22 mouse cellular contexts compared by ENCODE assay signal in the genomic region with DNA sequence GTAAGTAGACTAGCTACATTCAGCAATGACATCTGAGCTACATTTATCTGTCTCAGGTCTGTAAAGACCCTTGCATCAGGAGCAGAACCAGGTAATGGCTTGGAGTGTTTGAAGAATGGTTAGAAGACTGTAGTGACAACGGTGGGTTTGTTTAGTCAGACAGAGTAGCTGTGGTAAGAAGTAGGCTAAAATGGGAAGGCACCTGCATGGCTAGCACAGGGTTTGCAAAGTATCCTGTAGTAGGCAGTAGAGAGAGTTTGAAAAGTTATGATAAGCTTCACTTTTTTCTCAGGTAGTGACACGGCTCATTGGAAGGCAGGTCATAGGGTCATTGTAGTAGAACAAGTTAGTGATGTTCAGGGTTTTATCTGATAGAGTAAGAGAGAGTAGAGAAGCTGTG. TPM values are rescaled to one million over a fixed set of nuclear protein-coding genes. Genes with fewer than 3 reads are reported as not detected.
A peak's percentile ranks its signal among the peaks of the same experiment; 100 is the strongest.
DNase-seq lines count a peak whose midpoint lies in the region; ATAC-seq and TF ChIP-seq lines count a peak whose summit lies in the region.
"Had no signal": no experiment of that assay in that cellular context is flagged by ENCODE, and none has a peak within 500 bp of the region (broad histone marks: within the 10 kb centered on the region; RNA-seq: fewer than 3 reads in every experiment).

No protein-coding gene starts in this region.

- dilution Hi-C loops in CH12.LX (cut with MboI; ENCODE audit: extremely low pct_ligation_motif_present, extremely low pct_unique_long_range_greater_than_20kb, low sequenced_read_pairs), result no loop called here

- TF ChIP-seq POLR2A in CH12.LX (IDR thresholded peaks at IDR 0.05; ENCODE audit: low read depth, low read length), result no peak
- no peak for TF ChIP-seq POLR2A in cerebellum, adult 2 months (IDR thresholded peaks at IDR 0.05; ENCODE audit: borderline replicate concordance, insufficient read depth, low read length)

- no peak overlapping the region for H3K4me3 ChIP-seq in intestine, postnatal 0 days (ENCODE audit: low read depth, low read length)
- H3K4me3 ChIP-seq in intestine, embryonic 16.5 days (ENCODE audit: low read length), result no peak overlapping the region
- H3K4me3 ChIP-seq in CH12.LX (replicated peaks in 1 of 3; ENCODE audit: low read depth in 2 of 3, low read length in 2 of 3, poor library complexity in 1 of 3), result no peak overlapping the region
- no peak overlapping the region for H3K4me3 ChIP-seq in cerebellum, adult 2 months (replicated peaks; ENCODE audit: insufficient read depth, low read depth, low read length)

- TF ChIP-seq EP300 in CH12.LX (IDR thresholded peaks at IDR 0.05; ENCODE audit: low read length), result no peak

- no peaks in the 10 kb centered on the region for H3K9me3 ChIP-seq in intestine, postnatal 0 days (ENCODE audit: control insufficient read depth)
- H3K9me3 ChIP-seq in intestine, embryonic 16.5 days (ENCODE audit: control insufficient read depth, low read length), result no peaks in the 10 kb centered on the region
- H3K9me3 ChIP-seq in CH12.LX (replicated peaks; ENCODE audit: low read length), result no peaks in the 10 kb centered on the region

- H3K27me3 ChIP-seq in intestine, postnatal 0 days (replicated peaks; ENCODE audit: control insufficient read depth, insufficient read depth, low read length), result no peaks in the 10 kb centered on the region
- no peaks in the 10 kb centered on the region for H3K27me3 ChIP-seq in intestine, embryonic 16.5 days (replicated peaks; ENCODE audit: control insufficient read depth, insufficient read depth, low read length)
- H3K27me3 ChIP-seq in CH12.LX (replicated peaks), result peaks cover 29% of the 10 kb centered on the region
- no peaks in the 10 kb centered on the region for H3K27me3 ChIP-seq in cerebellum, adult 2 months (ENCODE audit: control insufficient read depth, insufficient read depth, low read length)
- H3K27me3 ChIP-seq: Patski had no signal

- peak; percentile 5; the same call in 1 of the 2 replicates for TF ChIP-seq RAD21 in CH12.LX (IDR thresholded peaks at IDR 0.05; ENCODE audit: low read depth, low read length)

- H3K27ac ChIP-seq in intestine, postnatal 0 days (ENCODE audit: low read depth, low read length), result no peak overlapping the region
- no peak overlapping the region for H3K27ac ChIP-seq in intestine, embryonic 16.5 days (ENCODE audit: low read length)
- no peak overlapping the region for H3K27ac ChIP-seq in CH12.LX (ENCODE audit: insufficient read depth, low read depth)
- no peak overlapping the region for H3K27ac ChIP-seq in cerebellum, adult 2 months (ENCODE audit: insufficient read depth, low read length)

- no peaks in the 10 kb centered on the region for H3K79me2 ChIP-seq in CH12.LX (replicated peaks; ENCODE audit: control insufficient read depth, extremely low read depth, insufficient read depth, poor library complexity, severe bottlenecking)

- ATAC-seq in intestine, postnatal 0 days, result no peak
- no peak for ATAC-seq in intestine, embryonic 16.5 days
- ATAC-seq: activated CD4-positive, CD25-positive, alpha-beta regulatory T cell, adult 4 months; CD4-positive, CD25-positive, alpha-beta regulatory T cell, adult 4 months; Patski had no signal

- 52% methylated on average over 2 of the region's 2 CpGs for WGBS in intestine, postnatal 0 days
- 66% methylated on average over 2 of the region's 2 CpGs for WGBS in intestine, embryonic 16.5 days
- 90% methylated on average over 2 of the region's 2 CpGs for whole genome bisulfite sequencing in cerebellum, adult 2 months

- H3K9ac ChIP-seq in intestine, postnatal 0 days (ENCODE audit: low read depth, low read length), result no peak overlapping the region
- H3K9ac ChIP-seq in intestine, embryonic 16.5 days (ENCODE audit: low read depth, low read length), result no peak overlapping the region
- no peak overlapping the region for H3K9ac ChIP-seq in CH12.LX (ENCODE audit: insufficient read depth, low read depth)

- no peaks in the 10 kb centered on the region for H3K36me3 ChIP-seq in intestine, postnatal 0 days (ENCODE audit: control insufficient read depth, insufficient read depth)
- no peaks in the 10 kb centered on the region for H3K36me3 ChIP-seq in intestine, embryonic 16.5 days (ENCODE audit: control insufficient read depth, insufficient read depth, low read length)
- H3K36me3 ChIP-seq in CH12.LX (replicated peaks in 1 of 2; ENCODE audit: control insufficient read depth in 1 of 2, insufficient read depth in 1 of 2, low read length in 1 of 2), result no peaks in the 10 kb centered on the region
- H3K36me3 ChIP-seq: G1E had no signal

- no peak overlapping the region for H3K4me2 ChIP-seq in intestine, postnatal 0 days (replicated peaks; ENCODE audit: low read depth)
- H3K4me2 ChIP-seq in intestine, embryonic 16.5 days (ENCODE audit: low read depth, low read length), result no peak overlapping the region
- H3K4me2 ChIP-seq in CH12.LX (ENCODE audit: insufficient read depth, low read depth, poor library complexity, severe bottlenecking), result no peak overlapping the region

- in situ Hi-C loops in CH12.LX (cut with MboI; ENCODE audit: low pct_ligation_motif_present, low pct_unique_long_range_greater_than_20kb, low sequenced_read_pairs), result no loop called here

- peak; percentile 55 for DNase-seq in heart, adult 11 months
- no peak for DNase-seq in heart, adult 8-10 months (ENCODE audit: low spot score)
- peak; percentile 23 for DNase-seq in CH12.LX (ENCODE audit: extremely low read depth)
- no peak for DNase-seq in cerebellum, adult 2 months
- DNase-seq: adrenal gland, adult 2 months; adrenal gland, adult 8-10 months; adrenal gland, postnatal 10 days; adrenal gland, postnatal 14 days; adrenal gland, postnatal 25 days; adrenal gland, postnatal 36 days; B cell, adult 2 months; cerebellum, adult 11 months; cerebellum, adult 11-12 months; cerebellum, adult 18-20 months; cerebellum, adult 8-10 months had no signal

- TF ChIP-seq CTCF in intestine, postnatal 0 days (IDR thresholded peaks at IDR 0.05; ENCODE audit: low read depth), result 0 out of 2 replicates have a peak, but pooled peaks have one; percentile 21
- peak; percentile 39 to 54; a peak in 3 of 4 replicates for TF ChIP-seq CTCF in CH12.LX (conservative IDR thresholded peaks at IDR 0.05 in 1 of 2, IDR thresholded peaks at IDR 0.05 in 1 of 2; ENCODE audit: low read depth in 2 of 2, low read length in 2 of 2)
- TF ChIP-seq CTCF in cerebellum, adult 2 months (IDR thresholded peaks at IDR 0.05; ENCODE audit: borderline replicate concordance, insufficient read depth, low read depth, low read length), result no peak

- H3K4me1 ChIP-seq in intestine, postnatal 0 days (replicated peaks; ENCODE audit: control insufficient read depth, insufficient read depth, low read length), result no peaks in the 10 kb centered on the region
- H3K4me1 ChIP-seq in intestine, embryonic 16.5 days (ENCODE audit: control insufficient read depth, insufficient read depth, low read length), result 0 out of 2 replicates have a peak, but pooled peaks cover 3% of the 10 kb centered on the region
- peaks cover 0 to 14% of the 10 kb centered on the region in 2 experiments; a peak in 3 of 4 replicates for H3K4me1 ChIP-seq in CH12.LX (ENCODE audit: control insufficient read depth in 1 of 2, insufficient read depth in 2 of 2)
- peaks cover under 1% of the 10 kb centered on the region; the same call in 1 of the 2 replicates for H3K4me1 ChIP-seq in cerebellum, adult 2 months (ENCODE audit: control insufficient read depth, insufficient read depth, low read length)

TF ChIP-seq in CH12.LX, 34 proteins besides CTCF, POLR2A, EP300 and RAD21:
- TF ChIP-seq SIN3A (IDR thresholded peaks at IDR 0.05; ENCODE audit: low read length), result no peak
- no peak for TF ChIP-seq ELF1 (IDR thresholded peaks at IDR 0.05; ENCODE audit: low read depth, low read length)
- no peak for TF ChIP-seq CHD2 (IDR thresholded peaks at IDR 0.05; ENCODE audit: low read length)
- no peak for TF ChIP-seq MXI1 (IDR thresholded peaks at IDR 0.05; ENCODE audit: low read depth, low read length)
- TF ChIP-seq NRF1 (IDR thresholded peaks at IDR 0.05; ENCODE audit: low read depth, low read length), result no peak
- TF ChIP-seq HCFC1 (IDR thresholded peaks at IDR 0.05; ENCODE audit: low read depth, low read length), result no peak
- no peak for TF ChIP-seq MAX (IDR thresholded peaks at IDR 0.05; ENCODE audit: low read length)
- no peak for TF ChIP-seq JUND (conservative IDR thresholded peaks at IDR 0.05; ENCODE audit: low read depth, low read length)
- TF ChIP-seq SMC3 (IDR thresholded peaks at IDR 0.05; ENCODE audit: low read depth, low read length), result no peak; the same call in 1 of the 2 replicates
- no peak for TF ChIP-seq CHD1 (IDR thresholded peaks at IDR 0.05; ENCODE audit: low read depth, low read length)
- TF ChIP-seq ZMIZ1 (IDR thresholded peaks at IDR 0.05; ENCODE audit: low read depth, low read length), result no peak
- TF ChIP-seq UBTF (IDR thresholded peaks at IDR 0.05; ENCODE audit: low read depth, low read length), result no peak
- TF ChIP-seq NELFE (IDR thresholded peaks at IDR 0.05; ENCODE audit: low read depth, low read length), result no peak
- TF ChIP-seq USF1 (IDR thresholded peaks at IDR 0.05; ENCODE audit: low read depth, low read length), result no peak
- TF ChIP-seq E2F4 (IDR thresholded peaks at IDR 0.05; ENCODE audit: insufficient replicate concordance, low read depth, low read length), result no peak
- no peak for TF ChIP-seq RCOR1 (conservative IDR thresholded peaks at IDR 0.05; ENCODE audit: low read depth, low read length)

RNA-seq across cellular contexts. Expression of gene Cep112, which starts 4.1 kb away (rescaled TPM):
- 10 to 100 TPM in 3 of 4 experiments, 1 to 10 TPM in 1; 9.3 to 12.4 (median 11.4) TPM for total RNA-seq in heart, adult 8-10 months (2022)
- polyA plus RNA-seq in intestine, postnatal 0 days (2015; fragmentation: Nextera tagmentation; extraction: Ambion mirVana), result 3.8 and 3.9 TPM in 2 replicates
- 4.3 and 6.7 TPM in 2 replicates for polyA plus RNA-seq in intestine, embryonic 16.5 days (2015; fragmentation: Nextera tagmentation; extraction: Ambion mirVana)
- total RNA-seq in CH12.LX (2012; rRNA removed) (0.67 and 0.93 TPM in 2 replicates), CH12.LX (2014; rRNA removed) (1.3 and 2.5 TPM in 2 replicates)
- polyA plus RNA-seq in CH12.LX (2012; ENCODE audit: insufficient read length, low read depth), result 1.4 and 2.9 TPM in 2 replicates
- polyA plus RNA-seq in cerebellum, adult 2 months (2012; rRNA removed), result 1.3 and 3.3 TPM in 2 replicates
- total RNA-seq: MEL had no signal
- polyA plus RNA-seq: G1E had no signal

Comparison
In these comparisons a context has a peak if more than half of its experiments do, and no peak if none do; other contexts are left out.
1. DNase-seq: peak in heart, adult 11 months (single experiment) and CH12.LX (single experiment); none in heart, adult 8-10 months (single experiment) and cerebellum, adult 2 months (0 of 2).